Mouse (Mus musculus) limb, embryonic 14.5 days (tissue): ENCODE measurements around the gene Gm20503. TPM values are rescaled to one million over a fixed set of nuclear protein-coding genes. Genes with fewer than 3 reads are reported as not detected.

Source experiments
- ATAC-seq: fragments of 200-750 bp; cut with Nextera tagmentation; 2 replicates; pipeline ENCODE4 v1.8.0; 2017; ENCODE audit warnings: low read depth, moderate number of reproducible peaks, moderate TSS enrichment; ENCODE audit not compliant: low FRiP score
- DNase-seq: peaks from one replicate; pipeline ENCODE4 v3.0.0-alpha.2; 2015; ENCODE audit warnings: low spot score
- H3K27ac ChIP-seq: fragments of 300-500 bp; sonication (generic); replicated peaks from 2 replicates; pipeline ENCODE4 v1.5.1; 2014; ENCODE audit warnings: low read depth, mild to moderate bottlenecking, low read length, moderate library complexity, mixed read lengths
- H3K27me3 ChIP-seq: fragments of 300-500 bp; sonication (generic); 2 replicates; pipeline ENCODE4 v1.6.1; 2014; ENCODE audit warnings: low read length, mixed read lengths; ENCODE audit not compliant: control insufficient read depth, insufficient read depth
- H3K36me3 ChIP-seq: fragments of 300-500 bp; sonication (generic); 2 replicates; pipeline ENCODE4 v1.6.1; 2014; ENCODE audit warnings: mild to moderate bottlenecking, low read length, moderate library complexity, mixed read lengths; ENCODE audit not compliant: control insufficient read depth, insufficient read depth
- H3K4me1 ChIP-seq: fragments of 300-500 bp; sonication (generic); 2 replicates; pipeline ENCODE4 v1.6.1; 2014; ENCODE audit warnings: antibody characterized with exemption, low read length, mixed read lengths; ENCODE audit not compliant: control insufficient read depth, insufficient read depth
- H3K4me2 ChIP-seq: fragments of 300-500 bp; sonication (generic); replicated peaks from 2 replicates; pipeline ENCODE4 v1.6.1; 2014; ENCODE audit warnings: low read depth, mild to moderate bottlenecking, low read length, moderate library complexity; ENCODE audit not compliant: severe bottlenecking
- H3K4me3 ChIP-seq: fragments of 300-500 bp; sonication (generic); replicated peaks from 2 replicates; pipeline ENCODE4 v1.5.1; 2014; ENCODE audit warnings: low read length
- H3K9ac ChIP-seq: fragments of 300-500 bp; sonication (generic); 2 replicates; pipeline ENCODE4 v1.6.1; 2014; ENCODE audit warnings: mild to moderate bottlenecking, low read depth, low read length, moderate library complexity; ENCODE audit not compliant: severe bottlenecking
- H3K9me3 ChIP-seq: fragments of 300-500 bp; sonication (generic); 2 replicates; pipeline ENCODE4 v1.6.1; 2016; ENCODE audit warnings: low read length; ENCODE audit not compliant: control insufficient read depth
- POLR2A ChIP-seq: fragments of 200-500 bp; IDR thresholded peaks from 2 replicates; pipeline ENCODE4 v1.8.0; 2012; ENCODE audit warnings: inconsistent platforms, mild to moderate bottlenecking, moderate library complexity, borderline replicate concordance; ENCODE audit not compliant: insufficient read depth, insufficient read length; ENCODE audit errors: extremely low read depth
- WGBS: fragments of 180-500 bp; shearing (Covaris S2); extraction: QIAGEN DNeasy Blood & Tissue Kit; methylation state at CpG from one replicate; pipeline ENCODE4 v1.1.7; 2014; 5-methylcytosine and 5-hydroxymethylcytosine counted together
- polyA plus RNA-seq, 2 experiments: library from polyadenylated mRNA; depleted of rRNA in 1 of 2; stranded (reverse) in 1 of 2; unstranded in 1 of 2; fragments of >200 nt; fragmentation: Nextera tagmentation in 1 of 2; extraction: Ambion mirVana in 1 of 2; gene quantifications; 2 replicates each; pipeline versions ENCODE4 v1.2.1 to v1.2.3; 2012 to 2014

The Gm20503 gene
- polyA plus RNA-seq (2012; rRNA removed), result 0.14 TPM in 1 of 2 replicates, not detected in the other
- 15.8 and 19.0 TPM in 2 replicates for polyA plus RNA-seq (2014; fragmentation: Nextera tagmentation; extraction: Ambion mirVana)

- ATAC-seq (peak; percentile 98), DNase-seq (peak; percentile 93)
- Histone ChIP-seq H3K9me3 (no peaks in the 10 kb centered on the region), H3K36me3 (no peaks in the 10 kb centered on the region), H3K4me1 (peaks cover 18% of the 10 kb centered on the region), H3K27me3 (no peaks in the 10 kb centered on the region), H3K9ac (peak within 1 kb of the TSS; percentile 93), H3K4me2 (peak within 1 kb of the TSS; percentile 81), H3K27ac (peak within 1 kb of the TSS; percentile 74), H3K4me3 (peak within 1 kb of the TSS; percentile 99)
- 1% methylated on average over 58 of the region's 89 CpGs for WGBS
- TF ChIP-seq POLR2A, result peak; percentile 84; the same call in 1 of the 2 replicates
These were observed at the start of gene Gm20503 for GRCm38 (mm10) chr4:59002948-59003805. Gene Gm20503 (plus strand): TSS chr4:59003210.

- H3K27ac ChIP-seq, result no peak overlapping the region
- no peaks in the 10 kb centered on the region for H3K36me3 ChIP-seq
- TF ChIP-seq POLR2A, result no peak
- no peaks in the 10 kb centered on the region for H3K4me1 ChIP-seq
- 90% methylated on average over 15 of the region's 15 CpGs for WGBS
- no peak overlapping the region for H3K9ac ChIP-seq
- no peak overlapping the region for H3K4me3 ChIP-seq
- DNase-seq (no peak), ATAC-seq (no peak)
- H3K9me3 ChIP-seq, result no peaks in the 10 kb centered on the region
- no peaks in the 10 kb centered on the region for H3K27me3 ChIP-seq
- no peak overlapping the region for H3K4me2 ChIP-seq
These were observed 41.3 kb upstream of the Gm20503 start for GRCm38 (mm10) chr4:58961719-58962118.

DNA sequence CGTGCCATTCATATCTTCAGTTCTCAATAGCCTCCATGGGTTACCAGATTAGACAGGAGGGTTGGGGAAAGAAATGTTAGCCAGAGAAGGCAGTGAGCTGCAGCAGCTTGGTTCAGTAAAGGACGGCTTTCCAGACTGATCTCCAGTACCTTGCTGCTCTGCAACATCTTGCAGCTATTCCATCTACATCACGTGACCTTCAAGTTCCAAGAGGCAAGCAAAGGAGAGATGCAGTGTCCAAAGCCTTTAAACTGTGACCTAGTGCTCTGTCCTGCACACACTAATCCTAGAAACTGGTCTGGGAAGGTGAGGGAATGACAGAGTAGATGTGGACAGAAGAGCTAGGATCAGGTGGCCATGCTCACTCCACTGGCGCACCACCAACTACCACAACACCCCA is 39.7 kb upstream of the Gm20503 start:
- Histone ChIP-seq H3K4me2 (no peak overlapping the region), H3K27me3 (no peaks in the 10 kb centered on the region), H3K27ac (no peak overlapping the region), H3K36me3 (no peaks in the 10 kb centered on the region), H3K9ac (no peak overlapping the region), H3K4me3 (no peak overlapping the region), H3K4me1 (no peaks in the 10 kb centered on the region), H3K9me3 (no peaks in the 10 kb centered on the region)
- no peak for TF ChIP-seq POLR2A
- DNase-seq (no peak), ATAC-seq (no peak)
- 94% methylated on average over 4 of the region's 4 CpGs for WGBS

DNA sequence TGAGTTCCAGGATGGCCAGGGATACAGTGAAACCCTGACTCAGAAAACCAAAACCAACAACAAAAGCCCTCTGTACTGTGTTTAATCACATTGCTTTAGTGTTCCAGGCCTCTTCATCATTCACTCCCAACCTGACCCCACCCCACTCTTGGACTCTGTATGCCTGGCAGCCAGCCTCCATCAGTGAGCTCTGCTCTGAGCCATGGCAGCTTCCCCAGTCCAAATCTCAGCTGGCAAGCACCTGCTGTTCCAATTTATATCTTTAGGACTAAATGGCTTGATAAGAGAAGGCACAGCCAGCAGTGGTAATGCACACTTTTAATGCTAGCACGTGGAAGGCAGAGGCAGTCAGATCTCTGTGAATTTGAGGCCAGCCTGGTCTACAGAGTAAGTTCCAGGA is 37.9 kb upstream of the Gm20503 start:
- no peaks in the 10 kb centered on the region for H3K9me3 ChIP-seq
- TF ChIP-seq POLR2A, result no peak
- ATAC-seq, result no peak
- no peaks in the 10 kb centered on the region for H3K27me3 ChIP-seq
- H3K36me3 ChIP-seq, result no peaks in the 10 kb centered on the region
- no peak overlapping the region for H3K9ac ChIP-seq
- no peak overlapping the region for H3K4me2 ChIP-seq
- H3K4me1 ChIP-seq, result no peaks in the 10 kb centered on the region
- WGBS, result 84% methylated on average over 1 of the region's 1 CpGs
- H3K4me3 ChIP-seq, result no peak overlapping the region
- DNase-seq, result no peak
- no peak overlapping the region for H3K27ac ChIP-seq

- no peak overlapping the region for H3K4me3 ChIP-seq
- 81% methylated on average over 4 of the region's 4 CpGs for WGBS
- H3K4me1 ChIP-seq, result no peaks in the 10 kb centered on the region
- ATAC-seq (no peak), DNase-seq (no peak)
- no peak overlapping the region for H3K9ac ChIP-seq
- no peak for TF ChIP-seq POLR2A
- no peak overlapping the region for H3K27ac ChIP-seq
- no peaks in the 10 kb centered on the region for H3K27me3 ChIP-seq
- H3K9me3 ChIP-seq, result no peaks in the 10 kb centered on the region
- no peak overlapping the region for H3K4me2 ChIP-seq
- 0 out of 2 replicates have a peak, but pooled peaks cover 15% of the 10 kb centered on the region for H3K36me3 ChIP-seq
These were observed 32.3 kb upstream of the Gm20503 start for GRCm38 (mm10) chr4:58970678-58971077.
